Mouse (Mus musculus) embryonic fibroblast, embryonic 13.5 days (primary cell): ENCODE measurements around the gene Dlg2.

Experiments used
- CTCF ChIP-seq: IDR thresholded peaks from 2 replicates; pipeline ENCODE4 v1.5.1; 2011; ENCODE audit warnings: mild to moderate bottlenecking, control low read depth, low read length, moderate library complexity, borderline replicate concordance; ENCODE audit not compliant: insufficient read depth
- POLR2A ChIP-seq: IDR thresholded peaks from 2 replicates; pipeline ENCODE4 v1.6.1; 2011; ENCODE audit warnings: low read depth, mild to moderate bottlenecking, control low read depth, low read length, moderate library complexity

- TF ChIP-seq POLR2A, result no peak
- no peak for TF ChIP-seq CTCF
These were observed 1496.5 kb downstream of the Dlg2 start for GRCm38 (mm10) chr7:91972970-91973369.
